Mouse (Mus musculus): ENCODE data around the gene Fam214a. TPM values are rescaled to one million over a fixed set of nuclear protein-coding genes. Genes with fewer than 3 reads are reported as not detected.

Gene Fam214a
- total RNA-seq, 1 experiment from 2014 or later: 29.0 TPM

- no peak for ATAC-seq (replicated peaks in 1 of 2; ENCODE audit: insufficient read depth in 1 of 2, low FRiP score in 2 of 2, low TSS enrichment in 1 of 2, low read depth in 1 of 2, poor library complexity in 2 of 2, severe bottlenecking in 2 of 2)
Measured at GRCm38 (mm10) chr9:74937761-74938160, 14.9 kb upstream of the Fam214a start.

DNA sequence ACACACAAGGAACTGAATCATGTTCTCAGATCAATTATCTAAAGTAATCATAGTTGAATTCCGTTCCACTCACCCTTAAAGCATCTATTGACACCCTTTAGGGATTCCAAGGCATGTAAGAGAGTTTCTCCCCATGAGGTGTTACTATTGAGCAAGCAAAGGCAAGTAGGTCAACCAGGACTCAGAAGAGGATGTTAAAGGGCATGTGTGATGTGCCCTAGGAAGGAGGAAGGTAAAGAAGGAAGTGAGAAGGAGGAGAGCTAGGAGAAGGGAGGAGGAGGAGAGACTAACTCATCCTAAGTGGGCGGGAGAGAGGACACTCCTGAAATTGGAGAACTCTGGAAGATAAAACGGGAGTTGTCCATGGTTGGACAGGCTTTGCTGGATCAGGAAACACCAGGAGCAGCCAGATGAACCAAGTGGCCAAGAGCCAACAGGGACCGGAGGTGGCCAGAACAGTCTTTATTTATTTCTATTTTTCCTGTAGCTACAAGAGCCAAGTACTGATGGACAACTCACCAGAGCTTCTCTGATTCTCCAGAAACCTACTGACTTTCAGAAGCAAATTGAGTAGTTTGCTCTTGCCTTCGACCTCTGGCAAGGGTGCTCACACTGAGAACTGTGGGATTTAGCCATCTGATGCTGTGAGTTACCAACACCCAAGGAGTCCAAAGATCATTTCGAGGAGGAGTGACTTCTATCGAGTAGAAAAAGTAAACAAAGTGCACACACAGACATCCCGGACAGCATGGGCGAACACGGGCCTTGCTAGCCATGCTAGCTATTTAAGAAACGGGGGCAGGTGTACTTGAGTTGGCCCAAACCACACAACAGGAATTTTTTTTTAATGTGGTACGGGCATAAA lies 13.8 kb upstream of the Fam214a start:
- ATAC-seq (replicated peaks in 1 of 2; ENCODE audit: insufficient read depth in 1 of 2, low FRiP score in 2 of 2, low TSS enrichment in 1 of 2, low read depth in 1 of 2, poor library complexity in 2 of 2, severe bottlenecking in 2 of 2): no peak

GRCm38 (mm10) chr9:74946713-74947402 lies 5.8 kb upstream of the Fam214a start:
- no peak for ATAC-seq (replicated peaks in 1 of 2; ENCODE audit: insufficient read depth in 1 of 2, low FRiP score in 2 of 2, low TSS enrichment in 1 of 2, low read depth in 1 of 2, poor library complexity in 2 of 2, severe bottlenecking in 2 of 2)

DNA sequence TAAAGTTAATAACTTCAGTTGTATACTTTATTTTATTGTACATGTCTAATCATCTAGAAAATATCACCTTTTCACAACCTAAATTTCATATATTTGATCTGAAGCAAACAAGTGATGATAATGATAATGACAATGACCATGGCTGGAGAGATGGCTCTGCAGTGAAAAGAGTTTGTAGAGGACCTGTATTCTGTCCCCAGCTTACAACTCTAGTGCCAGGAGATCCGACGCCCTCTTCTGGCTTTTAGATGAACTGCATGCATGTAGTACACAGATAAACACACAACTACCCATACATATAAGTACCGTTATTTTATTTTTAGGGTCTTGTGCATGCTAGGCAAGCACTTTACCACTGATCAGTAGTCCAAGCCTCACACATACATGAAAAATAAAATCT lies 1.2 kb upstream of the Fam214a start:
- no peak for ATAC-seq (replicated peaks in 1 of 2; ENCODE audit: insufficient read depth in 1 of 2, low FRiP score in 2 of 2, low TSS enrichment in 1 of 2, low read depth in 1 of 2, poor library complexity in 2 of 2, severe bottlenecking in 2 of 2)

- ATAC-seq (replicated peaks in 1 of 2; ENCODE audit: insufficient read depth in 1 of 2, low FRiP score in 2 of 2, low TSS enrichment in 1 of 2, low read depth in 1 of 2, poor library complexity in 2 of 2, severe bottlenecking in 2 of 2): peak in 1 of 2 experiments; percentile 3; a peak in 1 of 4 replicates
Measured at GRCm38 (mm10) chr9:74952106-74952505, 578 bp upstream of the Fam214a start.

GRCm38 (mm10) chr9:74953265-74953958 lies 728 bp downstream of the Fam214a start:
- peak; percentile 80 to 85 for ATAC-seq (replicated peaks in 1 of 2; ENCODE audit: insufficient read depth in 1 of 2, low FRiP score in 2 of 2, low TSS enrichment in 1 of 2, low read depth in 1 of 2, poor library complexity in 2 of 2, severe bottlenecking in 2 of 2)

GRCm38 (mm10) chr9:74953959-74954279 lies 1.2 kb downstream of the Fam214a start:
- ATAC-seq (replicated peaks in 1 of 2; ENCODE audit: insufficient read depth in 1 of 2, low FRiP score in 2 of 2, low TSS enrichment in 1 of 2, low read depth in 1 of 2, poor library complexity in 2 of 2, severe bottlenecking in 2 of 2): no peak

DNA sequence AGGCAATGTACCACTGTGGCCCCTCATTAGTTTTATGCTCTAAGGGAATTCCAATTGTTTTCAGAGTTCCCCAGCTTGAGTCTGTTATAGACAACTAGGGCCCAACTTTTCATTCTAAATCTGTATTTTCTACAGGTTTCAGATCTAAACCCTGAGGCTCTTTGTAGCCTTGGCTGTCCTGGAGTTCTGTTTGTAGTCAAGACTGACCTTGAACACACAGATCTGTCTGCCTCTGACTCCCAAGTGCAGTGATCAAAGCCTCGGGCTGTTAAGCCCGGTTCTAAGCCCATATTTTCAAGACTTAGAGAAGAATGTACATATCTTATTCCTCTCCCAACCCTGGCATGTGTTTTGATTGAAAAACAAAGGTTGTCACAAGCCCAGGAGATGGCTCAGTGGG lies 1.7 kb downstream of the Fam214a start:
- no peak for ATAC-seq (replicated peaks in 1 of 2; ENCODE audit: insufficient read depth in 1 of 2, low FRiP score in 2 of 2, low TSS enrichment in 1 of 2, low read depth in 1 of 2, poor library complexity in 2 of 2, severe bottlenecking in 2 of 2)

- no peak for ATAC-seq (replicated peaks in 1 of 2; ENCODE audit: insufficient read depth in 1 of 2, low FRiP score in 2 of 2, low TSS enrichment in 1 of 2, low read depth in 1 of 2, poor library complexity in 2 of 2, severe bottlenecking in 2 of 2)
Measured at GRCm38 (mm10) chr9:74960630-74961029, 7.9 kb downstream of the Fam214a start.

DNA sequence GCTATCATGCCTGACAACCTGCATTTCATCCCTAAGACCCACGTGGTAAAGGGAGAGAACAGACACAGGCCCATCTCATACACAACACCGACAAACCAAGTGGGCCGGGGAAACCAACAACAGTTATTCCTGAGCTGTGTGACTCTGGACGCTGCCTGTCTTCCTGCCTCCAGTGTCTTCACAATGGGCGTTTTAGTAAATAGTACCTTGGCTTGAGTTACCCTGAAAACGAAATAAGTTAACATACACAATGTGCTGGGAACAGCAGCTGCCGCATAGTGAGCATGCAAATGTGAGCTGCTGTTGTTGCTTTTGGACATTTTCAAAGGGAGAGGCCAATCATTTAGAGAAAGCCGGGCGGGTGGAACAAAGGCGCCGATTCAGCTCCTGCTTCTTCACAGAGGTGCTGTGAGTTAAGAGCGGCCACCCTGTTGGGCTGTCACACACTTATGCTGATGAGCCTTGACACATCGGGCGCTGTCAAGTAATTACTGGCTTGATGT lies 8.4 kb downstream of the Fam214a start:
- ATAC-seq (replicated peaks in 1 of 2; ENCODE audit: insufficient read depth in 1 of 2, low FRiP score in 2 of 2, low TSS enrichment in 1 of 2, low read depth in 1 of 2, poor library complexity in 2 of 2, severe bottlenecking in 2 of 2): no peak

DNA sequence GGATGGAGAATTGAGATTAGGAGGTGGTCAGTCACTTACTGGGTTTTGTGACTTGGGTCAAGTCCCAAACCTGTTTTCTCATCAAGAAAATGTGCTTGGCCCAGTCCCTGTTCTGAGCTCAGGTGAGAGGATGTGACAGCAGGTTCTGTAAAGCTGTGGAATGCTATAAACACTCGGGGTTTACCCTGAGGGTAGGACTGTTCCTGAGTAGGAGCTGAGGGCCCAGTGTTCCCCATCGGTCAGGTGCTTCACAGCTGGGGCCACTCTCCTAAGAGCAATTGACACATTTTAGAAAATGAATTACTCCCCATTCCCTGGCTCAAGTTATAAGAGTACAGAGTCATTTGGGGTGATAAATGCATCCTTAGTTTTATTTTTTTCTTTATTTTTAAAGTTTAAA lies 11.3 kb downstream of the Fam214a start:
- ATAC-seq (replicated peaks in 1 of 2; ENCODE audit: insufficient read depth in 1 of 2, low FRiP score in 2 of 2, low TSS enrichment in 1 of 2, low read depth in 1 of 2, poor library complexity in 2 of 2, severe bottlenecking in 2 of 2): no peak

GRCm38 (mm10) chr9:74964866-74965384 lies 12.2 kb downstream of the Fam214a start:
- ATAC-seq (replicated peaks in 1 of 2; ENCODE audit: insufficient read depth in 1 of 2, low FRiP score in 2 of 2, low TSS enrichment in 1 of 2, low read depth in 1 of 2, poor library complexity in 2 of 2, severe bottlenecking in 2 of 2): peak; percentile 97 to 98

- ATAC-seq (replicated peaks in 1 of 2; ENCODE audit: insufficient read depth in 1 of 2, low FRiP score in 2 of 2, low TSS enrichment in 1 of 2, low read depth in 1 of 2, poor library complexity in 2 of 2, severe bottlenecking in 2 of 2): no peak
Measured at GRCm38 (mm10) chr9:74966200-74966599, 13.5 kb downstream of the Fam214a start.

DNA sequence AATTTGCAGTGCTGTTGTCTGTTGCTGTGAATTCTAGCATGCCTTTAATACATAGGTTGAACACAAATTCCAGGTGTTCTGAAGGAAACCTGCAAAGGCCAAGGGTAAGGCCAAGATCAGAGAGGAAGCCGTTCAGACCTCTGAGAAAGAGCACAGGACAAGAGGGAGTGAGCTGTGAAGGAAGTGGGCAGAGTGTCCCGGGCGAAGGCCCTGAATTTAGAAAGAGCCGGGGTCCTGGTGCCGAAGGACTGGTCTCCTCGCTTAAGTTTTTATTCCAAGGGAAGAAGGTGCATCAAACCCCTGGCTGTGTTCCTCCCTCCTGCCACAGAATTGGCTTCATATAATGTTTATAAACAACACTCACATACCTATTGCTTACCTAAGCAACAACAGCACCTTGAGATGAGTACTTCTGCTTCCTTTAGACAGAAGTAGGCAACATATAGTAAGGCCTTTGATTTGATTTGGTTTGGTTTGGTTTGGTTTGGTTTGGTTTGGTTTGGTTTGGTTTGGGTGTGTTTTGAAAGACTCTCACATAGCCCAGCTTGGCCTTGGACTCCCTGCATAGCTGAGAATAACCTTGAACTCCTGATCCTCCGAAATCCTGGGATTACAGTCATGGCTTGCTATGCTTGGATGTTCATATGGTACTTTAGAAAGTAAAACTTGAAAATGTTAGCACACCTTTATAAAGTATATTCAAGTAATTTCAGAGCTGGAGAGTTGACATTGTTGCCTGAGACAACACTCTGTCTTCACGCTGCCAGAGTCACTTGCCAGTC lies 16.2 kb downstream of the Fam214a start:
- no peak for ATAC-seq (replicated peaks in 1 of 2; ENCODE audit: insufficient read depth in 1 of 2, low FRiP score in 2 of 2, low TSS enrichment in 1 of 2, low read depth in 1 of 2, poor library complexity in 2 of 2, severe bottlenecking in 2 of 2)

DNA sequence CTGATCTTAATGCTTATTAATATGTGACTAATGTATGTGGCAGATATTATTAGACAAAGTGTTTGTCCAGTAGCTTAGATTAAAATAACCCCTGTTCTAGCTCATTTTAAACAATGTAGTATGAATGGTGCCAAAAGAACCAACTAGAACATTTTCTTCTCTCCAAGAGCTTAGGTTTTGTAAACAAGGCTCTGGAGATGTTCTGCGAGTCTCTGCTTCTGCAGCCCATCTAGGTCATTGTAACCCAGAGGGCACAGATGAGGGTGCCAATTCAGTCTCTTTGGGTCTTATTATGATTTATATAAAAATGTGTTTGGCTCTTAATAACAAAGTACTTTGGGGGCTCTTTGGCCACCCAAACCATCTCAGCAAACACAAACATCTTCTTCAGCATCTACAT lies 17.9 kb downstream of the Fam214a start:
- ATAC-seq (replicated peaks in 1 of 2; ENCODE audit: insufficient read depth in 1 of 2, low FRiP score in 2 of 2, low TSS enrichment in 1 of 2, low read depth in 1 of 2, poor library complexity in 2 of 2, severe bottlenecking in 2 of 2): no peak

DNA sequence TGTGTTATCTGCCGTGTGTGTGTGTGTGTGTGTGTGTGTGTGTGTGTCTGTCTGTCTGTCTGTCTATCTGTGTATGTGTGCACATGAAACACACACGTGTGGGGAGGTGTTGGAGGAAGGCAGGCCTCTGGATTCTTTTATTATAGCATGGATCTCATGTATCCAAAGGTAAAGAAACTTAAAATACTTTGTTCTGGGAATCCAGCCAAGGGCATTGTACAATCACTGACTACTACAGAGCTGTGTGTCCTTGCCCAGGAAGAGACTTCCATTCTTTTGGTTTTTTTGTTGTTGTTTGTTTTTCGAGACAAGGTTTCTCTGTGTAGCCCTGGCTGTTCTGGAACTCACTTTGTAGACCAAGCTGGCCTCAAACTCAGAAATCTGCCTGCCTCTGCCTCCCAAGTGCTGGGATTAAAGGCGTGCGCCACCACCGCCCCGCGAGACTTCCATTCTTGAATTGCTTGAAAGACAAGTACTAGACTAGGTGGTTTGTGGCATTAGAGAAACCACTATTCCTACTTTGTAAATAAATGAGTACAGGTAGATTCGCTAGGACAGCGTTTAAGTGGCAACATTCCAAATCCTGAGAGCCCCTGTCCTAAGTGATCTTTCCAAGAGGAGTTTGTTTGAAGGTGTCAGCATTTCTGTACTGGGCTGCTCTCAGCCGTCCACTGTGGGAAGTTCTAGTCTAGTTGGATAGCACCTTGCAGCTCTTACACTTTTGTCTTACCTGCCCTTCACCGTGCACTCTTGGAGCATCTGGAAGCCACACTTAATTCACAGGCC lies 18.7 kb downstream of the Fam214a start:
- no peak for ATAC-seq (replicated peaks in 1 of 2; ENCODE audit: insufficient read depth in 1 of 2, low FRiP score in 2 of 2, low TSS enrichment in 1 of 2, low read depth in 1 of 2, poor library complexity in 2 of 2, severe bottlenecking in 2 of 2)

Data from hematopoietic stem cell, adult 5-6 weeks (primary cell).